Mouse (Mus musculus) left cerebral cortex, adult 6 months (tissue): ENCODE measurements around the gene Fam81a. TPM values are rescaled to one million over a fixed set of nuclear protein-coding genes. Genes with fewer than 3 reads are reported as not detected.

Experiments used
- long read RNA-seq, 2 experiments: library from polyadenylated mRNA; unstranded; transcript quantifications; one replicate each; pipeline ENCODE4 v2.0.0; 2019 to 2020
- polyA plus RNA-seq: library from polyadenylated mRNA; unstranded; fragments of <200 nt; fragmentation: Nextera tagmentation; gene quantifications from 2 replicates; pipeline ENCODE4 v1.2.3, GENCODE M21; 2021

The Fam81a gene
- polyA plus RNA-seq, result 244 and 282 TPM in 2 replicates
- long read RNA-seq, experiment 1, transcript Fam81a-201 (9 exons, 3,703 nt), result major isoform, 569 of 714 reads
- long read RNA-seq, experiment 1, partial matches to known transcripts, result 47 of 714 reads
- long read RNA-seq, experiment 1, other reads (novel, unspliced or antisense), result 98 of 714 reads
- long read RNA-seq, experiment 2, transcript Fam81a-201 (9 exons, 3,703 nt), result major isoform, 106 of 450 reads
- long read RNA-seq, experiment 2, partial matches to known transcripts, result 23 of 450 reads
- long read RNA-seq, experiment 2, other reads (novel, unspliced or antisense), result 321 of 450 reads

GRCm38 (mm10) chr9:70142460-70142859, at the start of gene Fam81a:
Gene Fam81a, minus strand, starts transcription at chr9:70142560.

Other genes with a start within 250 kb of the Fam81a start
- gene Bnip2, start 153.1 kb downstream of the Fam81a start, polyA plus RNA-seq, result 28.5 and 35.7 TPM in 2 replicates
- 74.1 and 74.2 TPM in 2 replicates for gene Gtf2a2, start 130.0 kb downstream of the Fam81a start, polyA plus RNA-seq
- gene Gcnt3, start 104.5 kb downstream of the Fam81a start, polyA plus RNA-seq, result not detected in 2 replicates
- 4.2 and 4.3 TPM in 2 replicates for gene Myo1e, start 64.8 kb upstream of the Fam81a start, polyA plus RNA-seq